Mouse (Mus musculus) embryonic facial prominence, embryonic 11.5 days (tissue): ENCODE data around the gene Lyzl4. TPM values are rescaled to one million over a fixed set of nuclear protein-coding genes. Genes with fewer than 3 reads are reported as not detected.

Experiments
- ATAC-seq: fragments of 200-750 bp; cut with Nextera tagmentation; replicated peaks from 2 replicates; pipeline ENCODE4 v1.8.0; 2017; ENCODE audit warnings: low read depth; ENCODE audit not compliant: insufficient number of reproducible peaks, low FRiP score, low TSS enrichment
- DNase-seq: peaks from one replicate; pipeline ENCODE4 v3.0.0-alpha.2; 2015; ENCODE audit warnings: low spot score
- H3K27ac ChIP-seq: fragments of 300-500 bp; sonication (generic); replicated peaks from 2 replicates; pipeline ENCODE4 v1.5.1; 2014; ENCODE audit warnings: mild to moderate bottlenecking, low read depth, low read length, control low read depth
- H3K27me3 ChIP-seq: fragments of 300-500 bp; sonication (generic); 2 replicates; pipeline ENCODE4 v1.6.1; 2014; ENCODE audit warnings: mild to moderate bottlenecking, low read length, moderate library complexity, mixed read lengths; ENCODE audit not compliant: control insufficient read depth, insufficient read depth
- H3K36me3 ChIP-seq: fragments of 300-500 bp; sonication (generic); replicated peaks from 2 replicates; pipeline ENCODE4 v1.6.1; 2014; ENCODE audit warnings: low read depth, mild to moderate bottlenecking, low read length, moderate library complexity, mixed read lengths; ENCODE audit not compliant: control insufficient read depth, insufficient read depth
- H3K4me1 ChIP-seq: fragments of 300-500 bp; sonication (generic); 2 replicates; pipeline ENCODE4 v1.6.1; 2014; ENCODE audit warnings: low read length, mixed read lengths; ENCODE audit not compliant: control insufficient read depth, insufficient read depth
- H3K4me2 ChIP-seq: fragments of 300-500 bp; sonication (generic); 2 replicates; pipeline ENCODE4 v1.6.1; 2014; ENCODE audit warnings: low read depth, mild to moderate bottlenecking, control low read depth, low read length, moderate library complexity
- H3K4me3 ChIP-seq: fragments of 300-500 bp; sonication (generic); 2 replicates; pipeline ENCODE4 v1.5.1; 2014; ENCODE audit warnings: low read depth, low read length, control low read depth
- H3K9ac ChIP-seq: fragments of 300-500 bp; sonication (generic); replicated peaks from 2 replicates; pipeline ENCODE4 v1.6.1; 2014; ENCODE audit warnings: mild to moderate bottlenecking, control low read depth, low read length
- H3K9me3 ChIP-seq: fragments of 300-500 bp; sonication (generic); replicated peaks from 2 replicates; pipeline ENCODE4 v1.6.1; 2016; ENCODE audit warnings: mild to moderate bottlenecking, low read length, inconsistent platforms, mixed read lengths; ENCODE audit not compliant: control insufficient read depth
- WGBS: fragments of 180-500 bp; shearing (Covaris S2); extraction: QIAGEN DNeasy Blood & Tissue Kit; methylation state at CpG from one replicate; pipeline ENCODE4 v1.1.7; 2014; 5-methylcytosine and 5-hydroxymethylcytosine counted together
- polyA plus RNA-seq: library from polyadenylated mRNA; unstranded; fragments of >200 nt; fragmentation: Nextera tagmentation; extraction: Ambion mirVana; gene quantifications from 2 replicates; pipeline ENCODE4 v1.2.1, GENCODE M21; 2014

The Lyzl4 gene
- not detected in 2 replicates for polyA plus RNA-seq

- peak; percentile 79 for ATAC-seq
- no peaks in the 10 kb centered on the region for H3K9me3 ChIP-seq
These were observed at the start of gene Lyzl4 for GRCm38 (mm10) chr9:121642001-121642400. Gene Lyzl4 (minus strand): TSS chr9:121642096.

GRCm38 (mm10) chr9:121690734-121691133 lies 48.8 kb upstream of the Lyzl4 start:
- H3K9ac ChIP-seq = no peak overlapping the region
- 88% methylated on average over 7 of the region's 7 CpGs for WGBS
- no peaks in the 10 kb centered on the region for H3K36me3 ChIP-seq
- ATAC-seq (no peak), DNase-seq (no peak)
- H3K4me3 ChIP-seq = no peak overlapping the region
- H3K9me3 ChIP-seq = no peaks in the 10 kb centered on the region
- no peak overlapping the region for H3K4me2 ChIP-seq
- H3K4me1 ChIP-seq = no peaks in the 10 kb centered on the region
- no peaks in the 10 kb centered on the region for H3K27me3 ChIP-seq
- no peak overlapping the region for H3K27ac ChIP-seq

More at GRCm38 (mm10) chr9:121642001-121642400, at the start of gene Lyzl4:
- Histone ChIP-seq H3K27me3 (peaks cover 33% of the 10 kb centered on the region), H3K4me2 (peak within 1 kb of the TSS; percentile 95), H3K4me1 (no peaks in the 10 kb centered on the region; the same call in none of the 2 replicates), H3K27ac (no peak within 1 kb of the TSS), H3K36me3 (no peaks in the 10 kb centered on the region), H3K4me3 (peak within 1 kb of the TSS; percentile 49), H3K9ac (peak within 1 kb of the TSS; percentile 55)
- peak; percentile 70 for DNase-seq
- under 1% methylated on average over 26 of the region's 26 CpGs for WGBS

GRCm38 (mm10) chr9:121690200-121690651 lies 48.3 kb upstream of the Lyzl4 start:
- H3K27ac ChIP-seq = no peak overlapping the region
- ATAC-seq (peak; percentile 54; the same call in 1 of the 2 replicates), DNase-seq (no peak)
- no peak overlapping the region for H3K9ac ChIP-seq
- no peak overlapping the region for H3K4me3 ChIP-seq
- WGBS = 59% methylated on average over 15 of the region's 15 CpGs
- no peaks in the 10 kb centered on the region for H3K9me3 ChIP-seq
- H3K36me3 ChIP-seq = no peaks in the 10 kb centered on the region
- no peak overlapping the region for H3K4me2 ChIP-seq
- H3K4me1 ChIP-seq = no peaks in the 10 kb centered on the region
- no peaks in the 10 kb centered on the region for H3K27me3 ChIP-seq

GRCm38 (mm10) chr9:121684702-121685101 lies 42.8 kb upstream of the Lyzl4 start:
- H3K9me3 ChIP-seq = no peaks in the 10 kb centered on the region
- H3K27me3 ChIP-seq = no peaks in the 10 kb centered on the region
- no peaks in the 10 kb centered on the region; the same call in 1 of the 2 replicates for H3K36me3 ChIP-seq
- no peak for DNase-seq
- no peak overlapping the region for H3K27ac ChIP-seq
- no peak overlapping the region for H3K9ac ChIP-seq
- 83% methylated on average over 7 of the region's 7 CpGs for WGBS
- H3K4me3 ChIP-seq = no peak overlapping the region
- no peak for ATAC-seq
- no peak overlapping the region for H3K4me2 ChIP-seq
- H3K4me1 ChIP-seq = no peaks in the 10 kb centered on the region

GRCm38 (mm10) chr9:121682037-121682680 lies 40.3 kb upstream of the Lyzl4 start:
- no peak overlapping the region for H3K4me3 ChIP-seq
- no peaks in the 10 kb centered on the region for H3K9me3 ChIP-seq
- 79% methylated on average over 18 of the region's 18 CpGs for WGBS
- no peaks in the 10 kb centered on the region; the same call in 1 of the 2 replicates for H3K36me3 ChIP-seq
- H3K9ac ChIP-seq = no peak overlapping the region
- no peak for ATAC-seq
- no peak overlapping the region for H3K27ac ChIP-seq
- no peak overlapping the region for H3K4me2 ChIP-seq
- H3K27me3 ChIP-seq = no peaks in the 10 kb centered on the region
- H3K4me1 ChIP-seq = no peaks in the 10 kb centered on the region
- no peak for DNase-seq

DNA sequence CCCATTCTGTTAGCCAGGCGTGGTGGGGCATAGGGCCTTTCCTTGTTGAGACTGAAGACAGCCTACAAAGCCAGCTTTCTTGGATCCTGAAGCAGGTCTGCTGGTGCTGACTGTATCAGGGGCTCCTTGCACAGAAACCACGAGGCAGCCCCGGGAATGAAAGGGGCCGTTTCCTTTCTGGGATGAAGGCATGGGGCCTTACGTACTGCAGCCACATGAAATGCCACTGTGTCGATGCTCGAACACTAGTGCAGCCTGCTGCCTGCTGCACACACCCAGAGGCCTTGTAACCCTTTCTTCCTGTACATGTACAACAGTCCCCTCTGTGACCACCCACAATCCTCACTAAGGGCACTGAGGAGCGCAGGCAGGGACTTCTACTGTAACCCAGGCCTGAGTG lies 39.3 kb upstream of the Lyzl4 start:
- H3K4me3 ChIP-seq = no peak overlapping the region
- DNase-seq = no peak
- no peak overlapping the region for H3K27ac ChIP-seq
- H3K9ac ChIP-seq = no peak overlapping the region
- H3K9me3 ChIP-seq = no peaks in the 10 kb centered on the region
- no peaks in the 10 kb centered on the region for H3K27me3 ChIP-seq
- WGBS = 75% methylated on average over 8 of the region's 8 CpGs
- H3K36me3 ChIP-seq = no peaks in the 10 kb centered on the region; the same call in 1 of the 2 replicates
- H3K4me1 ChIP-seq = no peaks in the 10 kb centered on the region
- ATAC-seq = no peak
- H3K4me2 ChIP-seq = no peak overlapping the region

DNA sequence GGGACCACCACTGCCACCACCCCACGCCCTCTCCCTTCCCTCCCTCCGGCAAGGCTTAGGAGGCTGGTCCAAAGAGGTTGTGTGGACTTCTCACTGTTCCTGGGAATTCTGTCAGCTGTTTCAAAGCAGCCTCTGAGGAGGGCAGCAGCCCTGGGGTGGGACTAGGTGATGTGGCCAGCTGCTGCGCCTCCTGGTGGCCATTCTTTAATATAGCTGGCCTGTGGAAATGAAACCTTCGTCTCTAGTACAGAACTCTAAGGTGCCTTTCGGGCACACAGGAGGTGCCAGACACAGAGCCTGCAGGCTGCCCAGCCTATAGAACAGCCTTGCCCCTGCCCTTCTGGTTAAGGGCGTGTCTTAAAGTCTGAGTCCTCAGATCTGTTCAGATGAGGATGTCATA lies 37.7 kb upstream of the Lyzl4 start:
- H3K9me3 ChIP-seq = no peaks in the 10 kb centered on the region
- H3K4me1 ChIP-seq = no peaks in the 10 kb centered on the region
- ATAC-seq = peak; percentile 81
- no peak overlapping the region for H3K9ac ChIP-seq
- peak; percentile 76 for DNase-seq
- WGBS = 21% methylated on average over 6 of the region's 6 CpGs
- no peaks in the 10 kb centered on the region; the same call in 1 of the 2 replicates for H3K36me3 ChIP-seq
- no peak overlapping the region for H3K4me3 ChIP-seq
- H3K4me2 ChIP-seq = no peak overlapping the region
- no peak overlapping the region for H3K27ac ChIP-seq
- no peaks in the 10 kb centered on the region for H3K27me3 ChIP-seq

DNA sequence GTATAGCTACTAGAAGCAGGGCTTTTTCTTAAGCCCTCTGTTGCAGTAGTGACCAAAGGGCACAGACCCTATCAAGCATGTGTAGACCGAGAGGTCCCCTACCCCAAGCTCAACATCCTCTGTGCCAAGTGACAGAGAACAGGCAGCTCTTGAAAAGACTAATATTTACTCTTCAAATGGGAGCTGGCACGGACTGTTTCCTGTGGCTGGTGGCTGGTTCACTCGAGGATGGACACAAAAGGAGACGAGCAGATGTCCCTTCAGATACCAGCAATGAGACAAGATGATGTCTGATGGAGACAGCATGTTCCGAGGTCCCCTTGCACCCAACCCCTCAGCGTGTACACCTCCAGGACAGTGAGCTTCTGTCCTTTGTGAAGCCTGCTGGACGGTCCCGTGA lies 35.6 kb upstream of the Lyzl4 start:
- Histone ChIP-seq H3K9ac (no peak overlapping the region), H3K27me3 (no peaks in the 10 kb centered on the region), H3K9me3 (no peaks in the 10 kb centered on the region), H3K4me1 (no peaks in the 10 kb centered on the region), H3K27ac (no peak overlapping the region), H3K4me3 (no peak overlapping the region), H3K36me3 (no peaks in the 10 kb centered on the region), H3K4me2 (no peak overlapping the region)
- DNase-seq (no peak), ATAC-seq (no peak)
- WGBS = 81% methylated on average over 8 of the region's 8 CpGs
